Mouse (Mus musculus) embryonic facial prominence, embryonic 11.5 days (tissue): ENCODE data around the gene Lmcd1. TPM values are rescaled to one million over a fixed set of nuclear protein-coding genes. Genes with fewer than 3 reads are reported as not detected.
A peak's percentile ranks its signal among the peaks of the same experiment; 100 is the strongest.
"Not testable (repeated sequence)": the region's sequence is repeated elsewhere in the genome, so short reads cannot be mapped to it uniquely, and the experiment has no call there.

ENCODE experiments used
- ATAC-seq: fragments of 200-750 bp; cut with Nextera tagmentation; replicated peaks from 2 replicates; pipeline ENCODE4 v1.8.0; 2017; ENCODE audit warnings: low read depth; ENCODE audit not compliant: insufficient number of reproducible peaks, low FRiP score, low TSS enrichment
- DNase-seq: peaks from one replicate; pipeline ENCODE4 v3.0.0-alpha.2; 2015; ENCODE audit warnings: low spot score
- H3K27ac ChIP-seq: fragments of 300-500 bp; sonication (generic); replicated peaks from 2 replicates; pipeline ENCODE4 v1.5.1; 2014; ENCODE audit warnings: mild to moderate bottlenecking, low read depth, low read length, control low read depth
- H3K27me3 ChIP-seq: fragments of 300-500 bp; sonication (generic); 2 replicates; pipeline ENCODE4 v1.6.1; 2014; ENCODE audit warnings: mild to moderate bottlenecking, low read length, moderate library complexity, mixed read lengths; ENCODE audit not compliant: control insufficient read depth, insufficient read depth
- H3K36me3 ChIP-seq: fragments of 300-500 bp; sonication (generic); replicated peaks from 2 replicates; pipeline ENCODE4 v1.6.1; 2014; ENCODE audit warnings: low read depth, mild to moderate bottlenecking, low read length, moderate library complexity, mixed read lengths; ENCODE audit not compliant: control insufficient read depth, insufficient read depth
- H3K4me1 ChIP-seq: fragments of 300-500 bp; sonication (generic); 2 replicates; pipeline ENCODE4 v1.6.1; 2014; ENCODE audit warnings: low read length, mixed read lengths; ENCODE audit not compliant: control insufficient read depth, insufficient read depth
- H3K4me2 ChIP-seq: fragments of 300-500 bp; sonication (generic); 2 replicates; pipeline ENCODE4 v1.6.1; 2014; ENCODE audit warnings: low read depth, mild to moderate bottlenecking, control low read depth, low read length, moderate library complexity
- H3K4me3 ChIP-seq: fragments of 300-500 bp; sonication (generic); 2 replicates; pipeline ENCODE4 v1.5.1; 2014; ENCODE audit warnings: low read depth, low read length, control low read depth
- H3K9ac ChIP-seq: fragments of 300-500 bp; sonication (generic); replicated peaks from 2 replicates; pipeline ENCODE4 v1.6.1; 2014; ENCODE audit warnings: mild to moderate bottlenecking, control low read depth, low read length
- H3K9me3 ChIP-seq: fragments of 300-500 bp; sonication (generic); replicated peaks from 2 replicates; pipeline ENCODE4 v1.6.1; 2016; ENCODE audit warnings: mild to moderate bottlenecking, low read length, inconsistent platforms, mixed read lengths; ENCODE audit not compliant: control insufficient read depth
- WGBS: fragments of 180-500 bp; shearing (Covaris S2); extraction: QIAGEN DNeasy Blood & Tissue Kit; methylation state at CpG from one replicate; pipeline ENCODE4 v1.1.7; 2014; 5-methylcytosine and 5-hydroxymethylcytosine counted together
- polyA plus RNA-seq: library from polyadenylated mRNA; unstranded; fragments of >200 nt; fragmentation: Nextera tagmentation; extraction: Ambion mirVana; gene quantifications from 2 replicates; pipeline ENCODE4 v1.2.1, GENCODE M21; 2014

Gene Lmcd1
- 3.9 and 5.4 TPM in 2 replicates for polyA plus RNA-seq

- peak within 1 kb of the TSS; percentile 59 for H3K4me2 ChIP-seq
- peak; percentile 90 for DNase-seq
- H3K9me3 ChIP-seq: no peaks in the 10 kb centered on the region
- peak within 1 kb of the TSS; percentile 26 for H3K4me3 ChIP-seq
- H3K9ac ChIP-seq: peak within 1 kb of the TSS; percentile 39; the same call in 1 of the 2 replicates
- peak; percentile 93 for ATAC-seq
- 4% methylated on average over 21 of the region's 21 CpGs for WGBS
- peaks cover 4% of the 10 kb centered on the region for H3K4me1 ChIP-seq
- H3K27me3 ChIP-seq: no peaks in the 10 kb centered on the region
- no peaks in the 10 kb centered on the region for H3K36me3 ChIP-seq
- no peak within 1 kb of the TSS for H3K27ac ChIP-seq
Measured at GRCm38 (mm10) chr6:112273501-112274205, at the start of gene Lmcd1. TSS of gene Lmcd1 (plus strand) at chr6:112273758.

GRCm38 (mm10) chr6:112223877-112224632, 49.5 kb upstream of the Lmcd1 start:
- Histone ChIP-seq H3K36me3 (no peaks in the 10 kb centered on the region), H3K27me3 (no peaks in the 10 kb centered on the region), H3K9me3 (no peaks in the 10 kb centered on the region), H3K27ac (no peak overlapping the region), H3K4me2 (no peak overlapping the region), H3K4me3 (no peak overlapping the region), H3K4me1 (no peaks in the 10 kb centered on the region), H3K9ac (no peak overlapping the region)
- WGBS: 78% methylated on average over 13 of the region's 13 CpGs
- DNase-seq (no peak), ATAC-seq (no peak)

GRCm38 (mm10) chr6:112236775-112237174, 36.8 kb upstream of the Lmcd1 start:
- Histone ChIP-seq H3K36me3 (no peaks in the 10 kb centered on the region), H3K4me3 (no peak overlapping the region), H3K27me3 (no peaks in the 10 kb centered on the region), H3K4me2 (no peak overlapping the region), H3K27ac (no peak overlapping the region), H3K9ac (no peak overlapping the region), H3K9me3 (no peaks in the 10 kb centered on the region), H3K4me1 (no peaks in the 10 kb centered on the region)
- no peak for ATAC-seq
- no peak for DNase-seq
- 79% methylated on average over 1 of the region's 1 CpGs for WGBS

- Histone ChIP-seq H3K4me2 (no peak overlapping the region), H3K4me1 (no peaks in the 10 kb centered on the region), H3K27me3 (no peaks in the 10 kb centered on the region), H3K9ac (no peak overlapping the region), H3K9me3 (no peaks in the 10 kb centered on the region), H3K36me3 (no peaks in the 10 kb centered on the region), H3K27ac (no peak overlapping the region), H3K4me3 (no peak overlapping the region)
- no peak for ATAC-seq
- 74% methylated on average over 2 of the region's 2 CpGs for WGBS
- DNase-seq: no peak
Measured at GRCm38 (mm10) chr6:112242216-112242615, 31.3 kb upstream of the Lmcd1 start.

GRCm38 (mm10) chr6:112245639-112246038, 27.9 kb upstream of the Lmcd1 start:
- Histone ChIP-seq H3K9ac (no peak overlapping the region), H3K27me3 (no peaks in the 10 kb centered on the region), H3K36me3 (no peaks in the 10 kb centered on the region), H3K9me3 (no peaks in the 10 kb centered on the region), H3K4me1 (no peaks in the 10 kb centered on the region), H3K4me3 (no peak overlapping the region), H3K4me2 (no peak overlapping the region), H3K27ac (no peak overlapping the region)
- ATAC-seq: no peak
- WGBS: 82% methylated on average over 4 of the region's 4 CpGs
- no peak for DNase-seq

- no peaks in the 10 kb centered on the region for H3K4me1 ChIP-seq
- no peak overlapping the region for H3K4me3 ChIP-seq
- no peaks in the 10 kb centered on the region for H3K27me3 ChIP-seq
- ATAC-seq (no peak), DNase-seq (no peak)
- no peaks in the 10 kb centered on the region for H3K9me3 ChIP-seq
- no peak overlapping the region for H3K27ac ChIP-seq
- no peak overlapping the region for H3K9ac ChIP-seq
- H3K4me2 ChIP-seq: no peak overlapping the region
- H3K36me3 ChIP-seq: no peaks in the 10 kb centered on the region
- 88% methylated on average over 1 of the region's 1 CpGs for WGBS
Measured at GRCm38 (mm10) chr6:112246636-112247035, 26.9 kb upstream of the Lmcd1 start.

- not testable (repeated sequence) for ATAC-seq, H3K27me3 ChIP-seq, H3K4me1 ChIP-seq, H3K4me2 ChIP-seq, H3K9me3 ChIP-seq, H3K4me3 ChIP-seq, H3K27ac ChIP-seq, H3K36me3 ChIP-seq, DNase-seq, H3K9ac ChIP-seq
- WGBS: 88% methylated on average over 2 of the region's 3 CpGs
Measured at GRCm38 (mm10) chr6:112253943-112254342, 19.6 kb upstream of the Lmcd1 start.

- Histone ChIP-seq H3K4me1 (no peaks in the 10 kb centered on the region), H3K4me2 (no peak overlapping the region)
- 83% methylated on average over 2 of the region's 2 CpGs for WGBS
Measured at GRCm38 (mm10) chr6:112254967-112255366, 18.6 kb upstream of the Lmcd1 start.

More at GRCm38 (mm10) chr6:112254967-112255366, 18.6 kb upstream of the Lmcd1 start:
- DNase-seq: no peak
- no peak overlapping the region for H3K4me3 ChIP-seq
- ATAC-seq: no peak
- H3K27me3 ChIP-seq: no peaks in the 10 kb centered on the region
- H3K9ac ChIP-seq: no peak overlapping the region
- no peaks in the 10 kb centered on the region for H3K9me3 ChIP-seq
- no peak overlapping the region for H3K27ac ChIP-seq
- no peaks in the 10 kb centered on the region for H3K36me3 ChIP-seq
